21 mouse cellular contexts compared by ENCODE assay signal in the genomic region with DNA sequence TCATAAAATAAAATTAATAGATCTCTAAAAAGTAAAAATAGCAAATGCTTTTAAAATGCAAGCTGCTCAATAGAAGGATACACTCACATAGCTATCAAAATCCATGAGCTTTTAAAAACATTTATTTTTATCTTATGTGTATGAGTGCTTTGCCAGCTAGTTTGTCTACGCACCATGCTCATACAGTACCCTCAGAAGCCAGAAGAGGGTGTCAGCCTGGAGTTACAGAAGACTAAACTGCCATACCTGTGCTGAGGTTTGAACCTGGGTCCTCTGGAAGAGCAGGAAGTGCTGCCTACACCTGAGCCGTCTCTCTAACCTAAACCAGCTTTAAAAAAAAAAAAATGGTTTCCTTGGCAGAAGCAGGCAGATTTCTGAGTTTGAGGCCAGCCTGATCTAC. TPM values are rescaled to one million over a fixed set of nuclear protein-coding genes. Genes with fewer than 3 reads are reported as not detected.
A peak's percentile ranks its signal among the peaks of the same experiment; 100 is the strongest.
DNase-seq lines count a peak whose midpoint lies in the region; ATAC-seq and TF ChIP-seq lines count a peak whose summit lies in the region.
"Had no signal": no experiment of that assay in that cellular context is flagged by ENCODE, and none has a peak within 500 bp of the region (broad histone marks: within the 10 kb centered on the region; RNA-seq: fewer than 3 reads in every experiment).

No protein-coding gene starts in this region.

- in situ Hi-C loops in CH12.LX (cut with MboI; ENCODE audit: low pct_ligation_motif_present, low pct_unique_long_range_greater_than_20kb, low sequenced_read_pairs), result no loop called here

- peak; percentile 50 for TF ChIP-seq CTCF in layer of hippocampus, adult 2 months (conservative IDR thresholded peaks at IDR 0.05)
- peak; percentile 27 to 43; a peak in 2 of 4 replicates for TF ChIP-seq CTCF in CH12.LX (conservative IDR thresholded peaks at IDR 0.05 in 1 of 2, IDR thresholded peaks at IDR 0.05 in 1 of 2; ENCODE audit: low read depth in 2 of 2, low read length in 2 of 2)

- no peak overlapping the region for H3K27ac ChIP-seq in forebrain, embryonic 11.5 days (ENCODE audit: low read depth, low read length)
- no peak overlapping the region for H3K27ac ChIP-seq in forebrain, embryonic 10.5 days
- H3K27ac ChIP-seq in layer of hippocampus, adult 2 months, result no peak overlapping the region
- H3K27ac ChIP-seq in CH12.LX (ENCODE audit: insufficient read depth, low read depth), result no peak overlapping the region
- H3K27ac ChIP-seq in midbrain, embryonic 15.5 days, result no peak overlapping the region
- H3K27ac ChIP-seq: embryonic facial prominence, embryonic 13.5 days; hindbrain, embryonic 15.5 days had no signal

- no peaks in the 10 kb centered on the region for H3K4me1 ChIP-seq in forebrain, embryonic 11.5 days (replicated peaks; ENCODE audit: control insufficient read depth, insufficient read depth, low read length)
- no peaks in the 10 kb centered on the region for H3K4me1 ChIP-seq in forebrain, embryonic 10.5 days
- no peaks in the 10 kb centered on the region for H3K4me1 ChIP-seq in CH12.LX (ENCODE audit: control insufficient read depth in 1 of 2, insufficient read depth in 2 of 2)
- H3K4me1 ChIP-seq in midbrain, embryonic 15.5 days, result no peaks in the 10 kb centered on the region
- H3K4me1 ChIP-seq: heart, embryonic 12.5 days; hindbrain, embryonic 15.5 days had no signal

- no peak overlapping the region for H3K4me3 ChIP-seq in forebrain, embryonic 11.5 days (ENCODE audit: low read depth, low read length)
- H3K4me3 ChIP-seq in forebrain, embryonic 10.5 days, result no peak overlapping the region
- no peak overlapping the region for H3K4me3 ChIP-seq in layer of hippocampus, adult 2 months
- no peak overlapping the region for H3K4me3 ChIP-seq in CH12.LX (replicated peaks in 1 of 3; ENCODE audit: low read depth in 2 of 3, low read length in 2 of 3, poor library complexity in 1 of 3)
- H3K4me3 ChIP-seq in midbrain, embryonic 15.5 days, result no peak overlapping the region
- H3K4me3 ChIP-seq: embryonic facial prominence, embryonic 13.5 days; heart, embryonic 12.5 days; hindbrain, embryonic 15.5 days had no signal

- DNase-seq in forebrain, embryonic 11.5 days (ENCODE audit: low spot score), result peak; percentile 17
- DNase-seq in forebrain, embryonic 10.5 days (ENCODE audit: extremely low spot score, low spot score), result no peak
- DNase-seq in layer of hippocampus, adult 2 months (ENCODE audit: low spot score in 2 of 2), result no peak
- no peak for DNase-seq in layer of hippocampus, postnatal 36 days
- DNase-seq in CH12.LX (ENCODE audit: extremely low read depth), result peak; percentile 16
- peak; percentile 67 for DNase-seq in R1 (ENCODE audit: low read depth, low spot score)
- no peak for DNase-seq in right cerebral cortex, postnatal 25 days
- DNase-seq: adrenal gland, adult 8-10 months; cerebellum, adult 11 months; cerebellum, adult 8-10 months; cerebellum, postnatal 25 days; heart, postnatal 36 days; kidney, adult 18-20 months had no signal

- 89% methylated on average over 2 of the region's 2 CpGs for WGBS in forebrain, embryonic 11.5 days
- 99% methylated on average over 2 of the region's 2 CpGs for WGBS in forebrain, embryonic 10.5 days
- 91% methylated on average over 2 of the region's 2 CpGs for WGBS in midbrain, embryonic 15.5 days

- no peak; the same call in 1 of the 2 replicates for TF ChIP-seq RAD21 in CH12.LX (IDR thresholded peaks at IDR 0.05; ENCODE audit: low read depth, low read length)

- peaks cover 13% of the 10 kb centered on the region for H3K27me3 ChIP-seq in forebrain, embryonic 11.5 days (ENCODE audit: control insufficient read depth, insufficient read depth, low read length)
- H3K27me3 ChIP-seq in forebrain, embryonic 10.5 days (ENCODE audit: poor library complexity, severe bottlenecking), result peaks cover 35% of the 10 kb centered on the region
- peaks cover 25% of the 10 kb centered on the region for H3K27me3 ChIP-seq in CH12.LX (replicated peaks)
- H3K27me3 ChIP-seq in midbrain, embryonic 15.5 days (replicated peaks), result peaks cover 24% of the 10 kb centered on the region

- no peaks in the 10 kb centered on the region for H3K79me2 ChIP-seq in CH12.LX (replicated peaks; ENCODE audit: control insufficient read depth, extremely low read depth, insufficient read depth, poor library complexity, severe bottlenecking)

- dilution Hi-C loops in CH12.LX (cut with MboI; ENCODE audit: extremely low pct_ligation_motif_present, extremely low pct_unique_long_range_greater_than_20kb, low sequenced_read_pairs), result no loop called here

- no peak overlapping the region for H3K4me2 ChIP-seq in forebrain, embryonic 11.5 days (ENCODE audit: low read depth, low read length, severe bottlenecking)
- no peak overlapping the region for H3K4me2 ChIP-seq in CH12.LX (ENCODE audit: insufficient read depth, low read depth, poor library complexity, severe bottlenecking)
- no peak overlapping the region for H3K4me2 ChIP-seq in midbrain, embryonic 15.5 days
- H3K4me2 ChIP-seq: embryonic facial prominence, embryonic 13.5 days; heart, embryonic 12.5 days; hindbrain, embryonic 15.5 days had no signal

- no peak for TF ChIP-seq EP300 in CH12.LX (IDR thresholded peaks at IDR 0.05; ENCODE audit: low read length)

- H3K9me3 ChIP-seq in forebrain, embryonic 11.5 days (ENCODE audit: control insufficient read depth, low read length), result no peaks in the 10 kb centered on the region
- H3K9me3 ChIP-seq in forebrain, embryonic 10.5 days, result no peaks in the 10 kb centered on the region
- H3K9me3 ChIP-seq in CH12.LX (replicated peaks; ENCODE audit: low read length), result no peaks in the 10 kb centered on the region
- no peaks in the 10 kb centered on the region for H3K9me3 ChIP-seq in midbrain, embryonic 15.5 days
- H3K9me3 ChIP-seq: embryonic facial prominence, embryonic 13.5 days; heart, embryonic 12.5 days; hindbrain, embryonic 15.5 days had no signal

- no peaks in the 10 kb centered on the region for H3K36me3 ChIP-seq in forebrain, embryonic 11.5 days (ENCODE audit: control insufficient read depth, insufficient read depth, low read length)
- H3K36me3 ChIP-seq in forebrain, embryonic 10.5 days (replicated peaks), result no peaks in the 10 kb centered on the region
- H3K36me3 ChIP-seq in CH12.LX (replicated peaks in 1 of 2; ENCODE audit: control insufficient read depth in 1 of 2, insufficient read depth in 1 of 2, low read length in 1 of 2), result no peaks in the 10 kb centered on the region
- H3K36me3 ChIP-seq in midbrain, embryonic 15.5 days (replicated peaks), result no peaks in the 10 kb centered on the region
- H3K36me3 ChIP-seq: embryonic facial prominence, embryonic 13.5 days; heart, embryonic 12.5 days; hindbrain, embryonic 15.5 days had no signal

- no peak for ATAC-seq in forebrain, embryonic 11.5 days (replicated peaks; ENCODE audit: low FRiP score)
- no peak for ATAC-seq in midbrain, embryonic 15.5 days (replicated peaks)
- ATAC-seq: forebrain, embryonic 14.5 days; inflammation-experienced regulatory T-cells, adult 6 months; Patski had no signal

- H3K9ac ChIP-seq in forebrain, embryonic 11.5 days (ENCODE audit: low read length), result no peak overlapping the region
- no peak overlapping the region for H3K9ac ChIP-seq in CH12.LX (ENCODE audit: insufficient read depth, low read depth)
- no peak overlapping the region for H3K9ac ChIP-seq in midbrain, embryonic 15.5 days
- H3K9ac ChIP-seq: embryonic facial prominence, embryonic 13.5 days; heart, embryonic 12.5 days; hindbrain, embryonic 15.5 days had no signal

- TF ChIP-seq POLR2A in CH12.LX (IDR thresholded peaks at IDR 0.05; ENCODE audit: low read depth, low read length), result no peak

TF ChIP-seq in CH12.LX, 34 proteins besides CTCF, POLR2A, EP300 and RAD21:
- TF ChIP-seq SMC3 (IDR thresholded peaks at IDR 0.05; ENCODE audit: low read depth, low read length) (peak; percentile 31), IRF4 (IDR thresholded peaks at IDR 0.05; ENCODE audit: low read depth, low read length) (no peak)

RNA-seq across cellular contexts. Expression of a gene that starts 5.6 kb away (rescaled TPM):
- not detected in 2 replicates for polyA plus RNA-seq in forebrain, embryonic 11.5 days (2014; fragmentation: Nextera tagmentation; extraction: Ambion mirVana)
- 0.11 TPM in 1 of 2 replicates, not detected in the other for polyA plus RNA-seq in forebrain, embryonic 10.5 days (2016; fragmentation: Nextera tagmentation; extraction: Ambion mirVana)
- total RNA-seq in layer of hippocampus, adult 2 months (2021), result 10 to 100 TPM in 1 of 2 experiments, 1 to 10 TPM in 1; 9.2 to 10.4 TPM
- total RNA-seq in layer of hippocampus, postnatal 36 days (2021), result 10 to 100 TPM; 10.7 to 11.3 TPM
- total RNA-seq in CH12.LX (2012; rRNA removed) (not detected in 2 replicates), CH12.LX (2014; rRNA removed) (not detected in 2 replicates)
- not detected in 2 replicates for polyA plus RNA-seq in CH12.LX (2012; ENCODE audit: insufficient read length, low read depth)
- polyA plus RNA-seq in midbrain, embryonic 15.5 days (2015; fragmentation: Nextera tagmentation; extraction: Ambion mirVana), result 0.37 and 0.48 TPM in 2 replicates
- polyA plus RNA-seq: hindbrain, embryonic 11.5 days; inflammation-experienced regulatory T-cells, adult 6 months; Patski had no signal

Comparison
In these comparisons a context has a peak if more than half of its experiments do, and no peak if none do; other contexts are left out.
1. DNase-seq: peak in forebrain, embryonic 11.5 days (single experiment), CH12.LX (single experiment) and R1 (single experiment); none in forebrain, embryonic 10.5 days (single experiment), layer of hippocampus, adult 2 months (0 of 2), layer of hippocampus, postnatal 36 days (0 of 2) and right cerebral cortex, postnatal 25 days (single experiment).